Mouse (Mus musculus): ENCODE measurements around the gene Nrtn. TPM values are rescaled to one million over a fixed set of nuclear protein-coding genes. Genes with fewer than 3 reads are reported as not detected.
A peak's percentile ranks its signal among the peaks of the same experiment; 100 is the strongest.

Nrtn gene
- polyA plus RNA-seq, 1 experiment from 2014 or later, result 4.5 TPM

DNA sequence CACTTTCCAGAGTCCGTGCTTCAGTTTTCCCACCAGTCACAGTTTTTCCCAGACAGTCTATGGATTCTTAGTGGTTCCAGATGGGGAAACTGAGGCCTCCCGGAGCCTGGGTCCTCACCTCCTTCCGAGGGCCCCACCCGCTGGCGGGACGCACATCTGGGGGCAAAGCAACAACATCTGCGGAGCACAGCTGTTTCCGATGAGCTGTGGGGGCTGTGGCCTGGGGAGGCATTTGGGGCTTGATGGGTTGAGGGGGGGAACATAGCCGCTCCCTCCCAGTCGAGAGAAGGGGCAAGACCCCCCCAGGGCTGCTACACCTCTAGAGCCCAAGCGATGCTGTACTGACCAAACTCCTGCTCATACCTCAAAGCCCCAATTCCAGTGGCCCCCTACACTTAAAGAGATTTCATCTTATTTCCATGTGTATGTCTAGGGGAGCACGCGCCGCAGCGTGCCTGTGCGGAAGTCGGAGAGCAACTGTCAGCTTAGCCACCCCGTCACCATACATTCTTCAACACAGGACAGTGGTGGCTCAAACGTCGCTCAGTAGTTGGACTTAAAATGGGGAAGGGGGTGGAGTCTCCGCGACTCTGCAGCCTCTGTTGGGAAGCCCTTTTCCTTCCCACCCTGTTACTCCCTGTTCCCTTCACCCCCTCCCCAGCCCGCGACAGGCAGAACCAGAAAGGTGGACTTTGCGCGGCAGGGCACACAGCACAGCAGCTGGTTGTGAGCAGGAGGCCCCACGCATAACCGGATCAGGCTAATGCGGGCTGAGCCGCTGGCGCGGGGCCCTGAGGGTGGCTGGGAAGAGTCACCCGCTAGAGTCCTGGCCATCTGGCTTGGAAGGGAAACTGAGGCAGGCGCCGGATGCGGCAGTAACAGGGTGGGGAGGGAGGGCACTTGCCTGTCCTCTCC is 2.8 kb downstream of the Nrtn start:
- Histone ChIP-seq H3K36me3 (ENCODE audit: control insufficient read depth, insufficient read depth, low read length) (no peaks in the 10 kb centered on the region), H3K9ac (ENCODE audit: low read length) (peak overlapping the region; percentile 32; the same call in 1 of the 2 replicates), H3K4me1 (ENCODE audit: control insufficient read depth, insufficient read depth, low read length) (peaks cover 19% of the 10 kb centered on the region), H3K4me2 (ENCODE audit: low read depth, low read length) (peak overlapping the region; percentile 33; the same call in 1 of the 2 replicates), H3K27me3 (ENCODE audit: control insufficient read depth, insufficient read depth, low read length) (peaks cover 49% of the 10 kb centered on the region), H3K27ac (ENCODE audit: low read length) (no peak overlapping the region), H3K9me3 (replicated peaks; ENCODE audit: control insufficient read depth, low read length) (no peaks in the 10 kb centered on the region), H3K4me3 (replicated peaks; ENCODE audit: low read length) (peak overlapping the region; percentile 9; the same call in 1 of the 2 replicates)
- no peak for ATAC-seq (ENCODE audit: insufficient read depth, low FRiP score)
- 18% methylated on average over 36 of the region's 36 CpGs for WGBS

DNA sequence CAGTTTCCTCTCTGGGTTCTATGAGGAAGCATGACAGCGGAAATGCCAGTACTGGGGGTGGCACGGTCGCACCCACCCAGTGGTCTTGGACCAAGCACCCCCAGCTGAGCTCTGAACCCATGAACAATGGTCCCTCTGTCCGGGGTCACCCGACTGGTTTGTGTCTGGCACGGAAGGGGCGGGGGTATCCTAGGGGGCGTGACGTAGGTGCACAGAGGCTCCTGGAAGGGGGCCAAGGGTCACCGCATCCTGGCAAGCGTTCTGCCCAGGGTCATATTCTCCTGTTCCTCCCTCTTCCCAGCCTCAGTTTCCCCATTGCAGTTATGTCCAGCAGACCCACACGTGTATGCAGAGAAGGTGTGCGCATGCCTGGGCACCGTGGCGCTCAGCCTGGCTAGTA is 3.9 kb downstream of the Nrtn start:
- Histone ChIP-seq H3K4me3 (replicated peaks; ENCODE audit: low read length) (no peak overlapping the region), H3K9ac (ENCODE audit: low read length) (no peak overlapping the region), H3K9me3 (replicated peaks; ENCODE audit: control insufficient read depth, low read length) (no peaks in the 10 kb centered on the region), H3K36me3 (ENCODE audit: control insufficient read depth, insufficient read depth, low read length) (no peaks in the 10 kb centered on the region), H3K4me1 (ENCODE audit: control insufficient read depth, insufficient read depth, low read length) (peaks cover 19% of the 10 kb centered on the region), H3K4me2 (ENCODE audit: low read depth, low read length) (no peak overlapping the region), H3K27me3 (ENCODE audit: control insufficient read depth, insufficient read depth, low read length) (peaks cover 49% of the 10 kb centered on the region), H3K27ac (ENCODE audit: low read length) (no peak overlapping the region)
- 25% methylated on average over 15 of the region's 15 CpGs for WGBS
- ATAC-seq (ENCODE audit: insufficient read depth, low FRiP score), result no peak

DNA sequence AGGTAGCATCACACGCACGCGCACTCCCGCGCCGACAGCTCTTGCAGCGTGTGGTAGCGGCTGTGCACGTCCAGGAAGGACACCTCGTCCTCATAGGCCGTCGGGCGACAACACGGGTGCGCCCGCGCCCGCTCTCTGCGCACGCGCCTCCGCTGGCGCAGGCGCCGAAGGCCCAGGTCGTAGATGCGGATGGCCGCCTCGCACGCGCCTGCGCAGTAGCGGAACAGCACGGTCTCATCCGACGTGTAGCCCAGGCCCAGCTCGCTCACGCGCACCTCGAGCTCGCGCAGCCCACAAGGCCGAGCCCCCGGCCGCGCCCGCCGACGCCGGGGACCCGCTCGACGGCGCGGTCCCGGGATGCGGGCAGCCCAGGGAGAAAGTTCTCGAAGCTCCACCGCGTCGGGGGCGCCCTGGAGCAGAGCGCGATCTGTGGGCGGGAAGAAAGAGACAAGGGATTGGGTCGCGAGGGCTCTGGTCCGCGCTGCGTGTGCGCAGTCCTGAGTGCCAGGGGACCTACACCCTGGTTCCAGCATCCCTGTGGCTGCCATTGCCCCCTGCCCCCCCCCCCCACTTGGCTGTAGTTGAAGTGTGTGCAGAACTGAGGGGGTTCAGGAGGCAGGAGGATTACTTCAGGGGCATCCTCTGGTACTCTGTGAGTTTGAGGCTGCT is 5.8 kb downstream of the Nrtn start:
- peak overlapping the region; percentile 50 for H3K4me2 ChIP-seq (ENCODE audit: low read depth, low read length)
- no peaks in the 10 kb centered on the region for H3K9me3 ChIP-seq (replicated peaks; ENCODE audit: control insufficient read depth, low read length)
- peak overlapping the region; percentile 65 for H3K9ac ChIP-seq (ENCODE audit: low read length)
- peaks cover 47% of the 10 kb centered on the region for H3K27me3 ChIP-seq (ENCODE audit: control insufficient read depth, insufficient read depth, low read length)
- peak; percentile 65 for ATAC-seq (ENCODE audit: insufficient read depth, low FRiP score)
- H3K27ac ChIP-seq (ENCODE audit: low read length), result no peak overlapping the region
- WGBS, result 26% methylated on average over 71 of the region's 71 CpGs
- no peaks in the 10 kb centered on the region for H3K36me3 ChIP-seq (ENCODE audit: control insufficient read depth, insufficient read depth, low read length)
- H3K4me1 ChIP-seq (ENCODE audit: control insufficient read depth, insufficient read depth, low read length), result peaks cover 5% of the 10 kb centered on the region; the same call in 1 of the 2 replicates
- peak overlapping the region; percentile 36 for H3K4me3 ChIP-seq (replicated peaks; ENCODE audit: low read length)

DNA sequence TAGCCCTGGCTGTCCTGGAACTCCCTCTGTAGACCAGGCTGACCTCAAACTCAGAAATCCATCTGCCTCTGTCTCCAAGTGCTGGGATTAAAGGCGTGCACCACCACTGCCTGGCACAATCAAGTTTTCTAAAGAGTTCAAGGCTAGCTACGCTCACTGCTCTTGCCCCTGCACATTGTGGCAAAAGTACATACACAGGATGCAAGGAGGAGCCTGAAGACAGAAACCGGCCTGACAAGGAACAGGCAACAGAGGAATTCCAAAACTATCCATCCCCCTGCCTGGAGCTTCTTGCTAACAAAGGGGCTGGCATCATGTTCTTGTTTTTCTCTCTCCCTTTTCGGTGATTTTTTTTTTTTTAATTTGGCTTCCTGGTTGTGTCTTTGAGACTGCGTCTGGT is 13.2 kb downstream of the Nrtn start:
- Histone ChIP-seq H3K4me1 (ENCODE audit: control insufficient read depth, insufficient read depth, low read length) (0 out of 2 replicates have a peak, but pooled peaks cover 5% of the 10 kb centered on the region), H3K36me3 (ENCODE audit: control insufficient read depth, insufficient read depth, low read length) (no peaks in the 10 kb centered on the region), H3K9ac (ENCODE audit: low read length) (no peak overlapping the region), H3K27me3 (ENCODE audit: control insufficient read depth, insufficient read depth, low read length) (no peaks in the 10 kb centered on the region), H3K27ac (ENCODE audit: low read length) (no peak overlapping the region), H3K4me2 (ENCODE audit: low read depth, low read length) (no peak overlapping the region), H3K4me3 (replicated peaks; ENCODE audit: low read length) (no peak overlapping the region), H3K9me3 (replicated peaks; ENCODE audit: control insufficient read depth, low read length) (no peaks in the 10 kb centered on the region)
- ATAC-seq (ENCODE audit: insufficient read depth, low FRiP score), result no peak
- 34% methylated on average over 5 of the region's 5 CpGs for WGBS

DNA sequence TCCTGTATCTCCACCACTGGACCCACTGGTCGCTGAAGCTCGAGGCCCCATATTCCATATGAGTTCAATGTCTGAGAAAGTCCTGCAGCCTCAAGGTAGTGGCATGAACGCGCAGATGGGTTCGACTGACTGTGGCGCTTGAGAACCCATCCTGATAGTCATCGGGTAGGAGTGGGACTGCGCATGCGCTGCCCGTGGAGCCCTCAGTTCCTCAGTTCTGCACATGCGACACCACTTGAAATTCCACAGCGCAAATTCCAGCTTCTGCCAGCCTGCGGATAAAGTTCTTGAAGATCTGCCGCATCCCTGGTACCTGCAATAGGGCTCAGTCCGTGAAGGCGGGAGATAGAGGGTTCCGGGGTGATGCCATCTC is 16.6 kb downstream of the Nrtn start:
- Histone ChIP-seq H3K9ac (ENCODE audit: low read length) (no peak overlapping the region), H3K27me3 (ENCODE audit: control insufficient read depth, insufficient read depth, low read length) (no peaks in the 10 kb centered on the region), H3K4me3 (replicated peaks; ENCODE audit: low read length) (no peak overlapping the region), H3K4me1 (ENCODE audit: control insufficient read depth, insufficient read depth, low read length) (0 out of 2 replicates have a peak, but pooled peaks cover 5% of the 10 kb centered on the region), H3K36me3 (ENCODE audit: control insufficient read depth, insufficient read depth, low read length) (no peaks in the 10 kb centered on the region), H3K27ac (ENCODE audit: low read length) (no peak overlapping the region), H3K4me2 (ENCODE audit: low read depth, low read length) (no peak overlapping the region), H3K9me3 (replicated peaks; ENCODE audit: control insufficient read depth, low read length) (0 out of 2 replicates have a peak, but pooled peaks cover 4% of the 10 kb centered on the region)
- no peak for ATAC-seq (ENCODE audit: insufficient read depth, low FRiP score)
- WGBS, result 73% methylated on average over 17 of the region's 17 CpGs

DNA sequence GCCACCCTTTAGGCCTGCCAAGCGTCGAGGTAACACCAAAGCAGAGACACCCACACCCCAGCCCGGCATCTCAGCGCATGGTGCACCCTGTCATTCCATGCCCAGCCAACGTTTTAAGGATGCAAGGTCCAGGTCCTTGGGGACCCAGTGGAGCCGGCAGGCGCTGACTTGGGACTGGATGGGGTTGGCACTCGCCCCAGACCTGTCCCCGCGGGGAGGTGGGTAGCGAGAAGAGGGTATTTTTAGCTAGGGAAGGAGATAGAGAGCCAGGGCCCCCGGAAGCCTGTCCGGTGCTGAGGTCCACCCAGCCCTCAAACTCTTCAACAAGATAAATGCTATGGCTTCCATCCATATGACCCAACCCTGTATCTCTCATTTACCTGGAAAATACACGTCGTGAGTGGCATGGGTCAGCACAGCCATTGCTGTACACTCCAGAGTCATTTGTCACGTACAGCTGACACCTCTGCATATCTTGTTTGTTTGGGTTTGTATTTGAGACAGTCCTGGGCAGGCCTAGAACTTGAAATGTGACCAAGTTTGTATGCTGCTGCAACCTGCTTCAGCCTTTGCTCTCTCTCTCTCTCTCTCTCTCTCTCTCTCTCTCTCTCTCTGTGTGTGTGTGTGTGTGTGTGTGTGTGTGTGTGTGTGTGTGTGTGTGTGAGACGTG is 17.1 kb downstream of the Nrtn start:
- no peak overlapping the region for H3K4me3 ChIP-seq (replicated peaks; ENCODE audit: low read length)
- H3K27me3 ChIP-seq (ENCODE audit: control insufficient read depth, insufficient read depth, low read length), result no peaks in the 10 kb centered on the region
- H3K9ac ChIP-seq (ENCODE audit: low read length), result no peak overlapping the region
- H3K4me1 ChIP-seq (ENCODE audit: control insufficient read depth, insufficient read depth, low read length), result 0 out of 2 replicates have a peak, but pooled peaks cover 5% of the 10 kb centered on the region
- ATAC-seq (ENCODE audit: insufficient read depth, low FRiP score), result no peak
- WGBS, result 74% methylated on average over 17 of the region's 17 CpGs
- 0 out of 2 replicates have a peak, but pooled peaks cover 4% of the 10 kb centered on the region for H3K9me3 ChIP-seq (replicated peaks; ENCODE audit: control insufficient read depth, low read length)
- H3K4me2 ChIP-seq (ENCODE audit: low read depth, low read length), result no peak overlapping the region
- H3K27ac ChIP-seq (ENCODE audit: low read length), result no peak overlapping the region
- H3K36me3 ChIP-seq (ENCODE audit: control insufficient read depth, insufficient read depth, low read length), result no peaks in the 10 kb centered on the region

DNA sequence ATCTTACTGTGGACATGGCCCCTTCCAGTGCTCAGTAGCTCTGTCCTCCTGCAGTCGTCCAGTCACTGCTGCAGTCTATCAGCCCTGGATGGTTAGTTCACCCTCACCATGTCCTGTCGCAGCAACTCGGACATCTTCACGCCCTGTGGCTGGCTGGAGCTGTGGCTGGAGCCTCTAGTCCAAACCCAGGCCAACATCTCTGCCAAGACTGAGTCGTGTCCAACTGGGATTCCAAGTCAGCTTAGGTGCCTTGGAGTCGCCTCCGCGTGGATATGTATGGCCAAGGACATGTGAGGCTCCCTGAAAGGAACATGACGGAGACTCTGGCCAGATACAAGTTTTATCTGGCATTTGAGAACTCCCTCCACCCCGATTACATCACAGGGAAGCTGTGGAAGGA is 19.1 kb downstream of the Nrtn start:
- no peak overlapping the region for H3K4me3 ChIP-seq (replicated peaks; ENCODE audit: low read length)
- no peak overlapping the region for H3K9ac ChIP-seq (ENCODE audit: low read length)
- H3K36me3 ChIP-seq (ENCODE audit: control insufficient read depth, insufficient read depth, low read length), result no peaks in the 10 kb centered on the region
- no peak overlapping the region for H3K4me2 ChIP-seq (ENCODE audit: low read depth, low read length)
- 78% methylated on average over 10 of the region's 10 CpGs for WGBS
- 0 out of 2 replicates have a peak, but pooled peaks cover 4% of the 10 kb centered on the region for H3K9me3 ChIP-seq (replicated peaks; ENCODE audit: control insufficient read depth, low read length)
- no peaks in the 10 kb centered on the region for H3K27me3 ChIP-seq (ENCODE audit: control insufficient read depth, insufficient read depth, low read length)
- 0 out of 2 replicates have a peak, but pooled peaks cover 5% of the 10 kb centered on the region for H3K4me1 ChIP-seq (ENCODE audit: control insufficient read depth, insufficient read depth, low read length)
- ATAC-seq (ENCODE audit: insufficient read depth, low FRiP score), result no peak
- H3K27ac ChIP-seq (ENCODE audit: low read length), result no peak overlapping the region

DNA sequence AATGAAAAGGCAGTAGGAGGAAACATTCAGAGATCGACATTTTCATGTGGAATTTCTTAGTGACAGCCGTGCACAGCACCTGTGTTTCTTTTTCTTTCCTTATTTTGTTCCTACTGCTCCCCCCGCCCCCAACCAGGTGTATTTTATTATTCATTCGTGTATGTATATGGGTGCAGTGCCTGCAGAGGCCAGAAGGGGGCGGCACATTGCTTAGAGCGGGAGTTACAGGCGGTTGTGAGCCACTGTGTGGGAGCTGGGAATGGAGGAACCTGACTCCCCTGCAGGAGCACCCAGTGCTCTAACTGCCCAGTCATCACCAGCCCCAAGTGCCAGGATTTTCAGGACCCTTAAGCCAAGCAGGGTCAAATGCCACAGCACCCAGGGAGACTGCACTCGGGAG is 20.8 kb downstream of the Nrtn start:
- no peak for ATAC-seq (ENCODE audit: insufficient read depth, low FRiP score)

More for the DNA sequence above, 20.8 kb downstream of the Nrtn start:
- H3K36me3 ChIP-seq (ENCODE audit: control insufficient read depth, insufficient read depth, low read length), result no peaks in the 10 kb centered on the region
- no peak overlapping the region for H3K4me2 ChIP-seq (ENCODE audit: low read depth, low read length)
- H3K27ac ChIP-seq (ENCODE audit: low read length), result no peak overlapping the region
- no peak overlapping the region for H3K4me3 ChIP-seq (replicated peaks; ENCODE audit: low read length)
- no peaks in the 10 kb centered on the region for H3K27me3 ChIP-seq (ENCODE audit: control insufficient read depth, insufficient read depth, low read length)
- no peak overlapping the region for H3K9ac ChIP-seq (ENCODE audit: low read length)
- H3K9me3 ChIP-seq (replicated peaks; ENCODE audit: control insufficient read depth, low read length), result 0 out of 2 replicates have a peak, but pooled peaks cover 4% of the 10 kb centered on the region
- H3K4me1 ChIP-seq (ENCODE audit: control insufficient read depth, insufficient read depth, low read length), result no peaks in the 10 kb centered on the region
- 34% methylated on average over 8 of the region's 8 CpGs for WGBS
